Mouse (Mus musculus): Measurements from ENCODE around the gene Nt5e. TPM values are rescaled to one million over a fixed set of nuclear protein-coding genes. Genes with fewer than 3 reads are reported as not detected.

Gene Nt5e
- polyA plus RNA-seq, 1 experiment from 2014 or later, result 1.5 TPM

DNA sequence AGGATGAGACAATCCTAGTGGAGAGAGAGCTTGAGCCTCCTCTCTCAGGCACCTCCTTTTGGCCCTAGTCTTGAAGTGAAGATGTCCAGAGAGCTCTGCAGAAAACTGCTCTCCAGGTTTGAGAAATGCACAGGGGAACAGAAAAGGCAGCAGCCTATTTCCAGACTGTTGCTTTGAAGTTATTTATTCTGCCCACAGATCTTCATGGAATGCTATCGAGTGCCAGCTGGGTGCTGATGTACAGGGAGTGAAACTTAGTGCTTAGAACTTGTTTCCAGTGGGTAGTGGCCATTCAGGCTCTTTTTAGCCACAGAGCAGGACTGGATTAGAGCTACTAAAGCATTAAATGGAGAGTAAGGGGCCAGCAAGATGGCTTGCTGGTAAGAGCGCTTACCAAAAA is 8.8 kb downstream of the Nt5e start:
- no peaks in the 10 kb centered on the region for H3K27me3 ChIP-seq (ENCODE audit: control insufficient read depth, insufficient read depth, low read depth, low read length)
- 50% methylated on average over 1 of the region's 2 CpGs for WGBS
- H3K27ac ChIP-seq (ENCODE audit: low read length), result no peak overlapping the region
- H3K4me3 ChIP-seq (ENCODE audit: low read depth, low read length), result no peak overlapping the region
- no peak overlapping the region for H3K9ac ChIP-seq (ENCODE audit: low read depth, low read length)
- H3K4me2 ChIP-seq (ENCODE audit: low read length), result no peak overlapping the region
- H3K9me3 ChIP-seq (replicated peaks; ENCODE audit: control insufficient read depth, low read length, poor library complexity, severe bottlenecking), result no peaks in the 10 kb centered on the region
- no peak for ATAC-seq
- H3K36me3 ChIP-seq (ENCODE audit: control insufficient read depth, insufficient read depth, low read length), result no peaks in the 10 kb centered on the region
- no peaks in the 10 kb centered on the region for H3K4me1 ChIP-seq (ENCODE audit: control insufficient read depth, insufficient read depth, low read length)

DNA sequence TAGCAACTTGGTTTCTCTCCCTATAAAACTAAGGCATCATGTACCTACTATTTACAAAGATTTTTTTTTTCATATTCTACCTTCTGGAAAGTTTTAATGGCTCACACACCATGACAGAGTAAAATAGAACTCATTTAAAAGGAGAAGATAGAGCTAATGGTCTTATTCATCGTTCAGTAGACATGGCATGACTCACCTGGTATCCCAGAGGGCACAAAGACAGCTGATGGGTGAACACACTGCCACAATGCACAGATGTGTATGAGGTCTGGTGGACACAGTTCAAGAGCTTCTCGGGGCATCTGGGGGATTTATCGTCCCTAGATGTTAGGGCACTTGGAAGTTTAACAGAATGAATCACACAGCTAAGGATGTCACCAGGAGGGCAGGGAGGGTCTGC is 13.8 kb downstream of the Nt5e start:
- no peaks in the 10 kb centered on the region for H3K4me1 ChIP-seq (ENCODE audit: control insufficient read depth, insufficient read depth, low read length)
- H3K36me3 ChIP-seq (ENCODE audit: control insufficient read depth, insufficient read depth, low read length), result no peaks in the 10 kb centered on the region
- WGBS, result 86% methylated on average over 3 of the region's 3 CpGs
- no peaks in the 10 kb centered on the region for H3K27me3 ChIP-seq (ENCODE audit: control insufficient read depth, insufficient read depth, low read depth, low read length)
- H3K4me2 ChIP-seq (ENCODE audit: low read length), result no peak overlapping the region
- no peak for ATAC-seq
- H3K27ac ChIP-seq (ENCODE audit: low read length), result no peak overlapping the region
- no peak overlapping the region for H3K9ac ChIP-seq (ENCODE audit: low read depth, low read length)
- no peak overlapping the region for H3K4me3 ChIP-seq (ENCODE audit: low read depth, low read length)
- H3K9me3 ChIP-seq (replicated peaks; ENCODE audit: control insufficient read depth, low read length, poor library complexity, severe bottlenecking), result no peaks in the 10 kb centered on the region

DNA sequence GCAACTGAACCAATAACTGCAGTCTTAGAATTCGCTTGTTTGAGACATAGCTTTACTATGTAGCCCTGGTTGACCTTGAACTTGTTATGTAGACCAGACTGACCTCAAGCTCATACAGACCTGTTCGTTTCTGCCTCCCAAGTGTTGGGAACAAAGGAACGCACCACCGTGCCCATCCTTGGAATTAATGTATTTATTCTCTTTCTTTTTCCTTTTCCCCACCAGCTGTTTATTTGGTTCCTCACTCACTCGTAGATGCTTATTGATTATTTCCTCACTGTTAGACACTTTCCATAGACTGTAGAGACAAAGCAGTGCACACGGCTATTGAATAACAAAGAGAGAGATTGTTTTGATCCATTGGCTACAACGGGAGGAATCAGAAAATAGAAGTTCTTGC is 15.2 kb downstream of the Nt5e start:
- H3K9ac ChIP-seq (ENCODE audit: low read depth, low read length), result no peak overlapping the region
- H3K4me3 ChIP-seq (ENCODE audit: low read depth, low read length), result no peak overlapping the region
- no peak for ATAC-seq
- no peaks in the 10 kb centered on the region for H3K36me3 ChIP-seq (ENCODE audit: control insufficient read depth, insufficient read depth, low read length)
- H3K27me3 ChIP-seq (ENCODE audit: control insufficient read depth, insufficient read depth, low read depth, low read length), result no peaks in the 10 kb centered on the region
- H3K27ac ChIP-seq (ENCODE audit: low read length), result no peak overlapping the region
- no peaks in the 10 kb centered on the region for H3K9me3 ChIP-seq (replicated peaks; ENCODE audit: control insufficient read depth, low read length, poor library complexity, severe bottlenecking)
- no peaks in the 10 kb centered on the region for H3K4me1 ChIP-seq (ENCODE audit: control insufficient read depth, insufficient read depth, low read length)
- H3K4me2 ChIP-seq (ENCODE audit: low read length), result no peak overlapping the region
- 43% methylated on average over 7 of the region's 7 CpGs for WGBS

DNA sequence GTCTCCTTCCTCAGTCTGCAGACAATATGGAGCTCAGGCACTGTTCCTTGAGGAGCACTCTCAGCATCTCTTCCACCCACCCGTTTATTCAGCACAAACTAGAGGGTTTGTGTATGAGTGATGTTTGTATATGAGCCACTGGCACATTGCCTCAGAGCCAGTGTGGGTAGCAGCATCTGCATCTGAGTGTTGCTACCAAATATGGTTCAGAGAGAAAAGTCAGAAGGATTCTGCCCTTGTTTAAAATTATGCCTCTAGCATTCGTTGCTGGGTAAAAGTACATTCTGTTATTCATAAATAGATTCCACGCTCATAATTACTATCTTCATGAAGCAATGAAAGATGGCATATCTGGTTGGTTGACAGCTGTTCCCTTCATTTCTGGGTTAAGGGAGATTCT is 15.7 kb downstream of the Nt5e start:
- Histone ChIP-seq H3K4me1 (ENCODE audit: control insufficient read depth, insufficient read depth, low read length) (no peaks in the 10 kb centered on the region), H3K4me3 (ENCODE audit: low read depth, low read length) (no peak overlapping the region), H3K36me3 (ENCODE audit: control insufficient read depth, insufficient read depth, low read length) (no peaks in the 10 kb centered on the region), H3K27ac (ENCODE audit: low read length) (no peak overlapping the region), H3K9ac (ENCODE audit: low read depth, low read length) (no peak overlapping the region), H3K9me3 (replicated peaks; ENCODE audit: control insufficient read depth, low read length, poor library complexity, severe bottlenecking) (no peaks in the 10 kb centered on the region), H3K27me3 (ENCODE audit: control insufficient read depth, insufficient read depth, low read depth, low read length) (no peaks in the 10 kb centered on the region), H3K4me2 (ENCODE audit: low read length) (no peak overlapping the region)
- WGBS, result 80% methylated on average over 3 of the region's 3 CpGs
- ATAC-seq, result no peak

DNA sequence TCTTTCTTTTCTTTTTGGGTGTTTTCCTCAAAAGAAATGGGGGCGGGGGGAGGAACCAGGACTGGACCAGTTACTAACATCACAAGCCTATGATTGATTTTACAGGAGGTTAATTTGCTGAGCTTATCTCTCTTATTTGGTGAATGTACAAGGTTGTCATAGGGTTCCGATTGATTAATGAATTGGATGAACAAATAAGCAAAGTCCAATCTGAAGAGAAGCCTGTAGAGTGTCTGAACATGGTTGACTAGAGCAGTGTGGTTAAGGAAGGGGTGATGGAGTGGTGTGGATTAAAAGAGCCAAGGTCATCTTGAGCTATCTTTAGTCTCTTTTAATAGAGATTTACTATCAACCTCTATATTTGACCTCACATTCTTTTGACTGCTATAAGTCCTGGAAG is 17.4 kb downstream of the Nt5e start:
- H3K4me2 ChIP-seq (ENCODE audit: low read length), result no peak overlapping the region
- H3K9ac ChIP-seq (ENCODE audit: low read depth, low read length), result no peak overlapping the region
- H3K4me1 ChIP-seq (ENCODE audit: control insufficient read depth, insufficient read depth, low read length), result no peaks in the 10 kb centered on the region
- WGBS, result 90% methylated on average over 2 of the region's 2 CpGs
- H3K27ac ChIP-seq (ENCODE audit: low read length), result no peak overlapping the region
- ATAC-seq, result no peak
- H3K9me3 ChIP-seq (replicated peaks; ENCODE audit: control insufficient read depth, low read length, poor library complexity, severe bottlenecking), result no peaks in the 10 kb centered on the region
- no peaks in the 10 kb centered on the region for H3K36me3 ChIP-seq (ENCODE audit: control insufficient read depth, insufficient read depth, low read length)
- H3K27me3 ChIP-seq (ENCODE audit: control insufficient read depth, insufficient read depth, low read depth, low read length), result no peaks in the 10 kb centered on the region
- H3K4me3 ChIP-seq (ENCODE audit: low read depth, low read length), result no peak overlapping the region

DNA sequence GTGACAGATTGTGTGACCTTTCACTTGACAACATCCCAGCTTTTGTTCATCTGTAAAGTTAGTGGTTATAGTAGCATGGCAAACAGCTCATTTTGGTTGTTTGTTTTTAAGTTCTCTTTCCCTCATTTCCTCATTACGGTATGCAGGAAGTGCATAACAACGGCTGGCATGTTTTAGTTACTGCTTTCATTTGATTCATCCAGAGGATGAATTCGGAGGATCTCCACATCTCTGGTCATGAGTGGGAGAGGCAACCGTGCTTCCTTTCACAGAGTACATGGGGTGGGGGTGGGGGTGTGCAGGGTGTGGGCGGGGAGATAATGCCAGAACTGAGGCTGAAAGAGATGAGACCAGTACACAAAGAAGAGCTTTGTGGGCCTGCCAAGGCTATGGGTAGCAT is 19.9 kb downstream of the Nt5e start:
- H3K9me3 ChIP-seq (replicated peaks; ENCODE audit: control insufficient read depth, low read length, poor library complexity, severe bottlenecking), result no peaks in the 10 kb centered on the region
- WGBS, result 79% methylated on average over 5 of the region's 5 CpGs
- no peaks in the 10 kb centered on the region for H3K36me3 ChIP-seq (ENCODE audit: control insufficient read depth, insufficient read depth, low read length)
- no peaks in the 10 kb centered on the region for H3K27me3 ChIP-seq (ENCODE audit: control insufficient read depth, insufficient read depth, low read depth, low read length)
- H3K4me2 ChIP-seq (ENCODE audit: low read length), result no peak overlapping the region
- no peaks in the 10 kb centered on the region for H3K4me1 ChIP-seq (ENCODE audit: control insufficient read depth, insufficient read depth, low read length)
- no peak overlapping the region for H3K4me3 ChIP-seq (ENCODE audit: low read depth, low read length)
- no peak overlapping the region for H3K9ac ChIP-seq (ENCODE audit: low read depth, low read length)
- no peak overlapping the region for H3K27ac ChIP-seq (ENCODE audit: low read length)
- no peak for ATAC-seq

DNA sequence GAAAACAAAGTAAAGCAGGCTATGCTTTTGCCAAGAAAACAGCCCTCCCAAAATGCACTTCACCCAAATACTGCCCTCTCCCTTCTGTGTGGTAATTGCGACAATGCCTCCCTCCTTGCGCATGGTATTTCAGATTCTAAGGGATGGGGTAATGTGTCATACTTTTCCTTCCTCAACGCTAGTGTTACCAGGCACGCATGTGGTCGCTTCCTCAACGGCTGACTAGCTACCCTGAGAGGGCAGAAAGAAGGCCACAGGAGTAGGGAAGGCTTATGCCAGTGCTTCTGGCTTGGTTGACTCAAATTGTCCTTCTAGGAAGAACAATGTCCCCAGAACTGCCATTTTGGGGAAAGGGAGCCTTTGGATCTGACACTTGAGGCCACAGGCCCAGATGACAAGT is 21.6 kb downstream of the Nt5e start:
- no peak for ATAC-seq
- Histone ChIP-seq H3K4me2 (ENCODE audit: low read length) (no peak overlapping the region), H3K4me1 (ENCODE audit: control insufficient read depth, insufficient read depth, low read length) (peaks cover 5% of the 10 kb centered on the region; the same call in 1 of the 2 replicates), H3K36me3 (ENCODE audit: control insufficient read depth, insufficient read depth, low read length) (no peaks in the 10 kb centered on the region), H3K27ac (ENCODE audit: low read length) (no peak overlapping the region), H3K4me3 (ENCODE audit: low read depth, low read length) (no peak overlapping the region), H3K9me3 (replicated peaks; ENCODE audit: control insufficient read depth, low read length, poor library complexity, severe bottlenecking) (no peaks in the 10 kb centered on the region), H3K27me3 (ENCODE audit: control insufficient read depth, insufficient read depth, low read depth, low read length) (no peaks in the 10 kb centered on the region), H3K9ac (ENCODE audit: low read depth, low read length) (no peak overlapping the region)
- 93% methylated on average over 6 of the region's 6 CpGs for WGBS

DNA sequence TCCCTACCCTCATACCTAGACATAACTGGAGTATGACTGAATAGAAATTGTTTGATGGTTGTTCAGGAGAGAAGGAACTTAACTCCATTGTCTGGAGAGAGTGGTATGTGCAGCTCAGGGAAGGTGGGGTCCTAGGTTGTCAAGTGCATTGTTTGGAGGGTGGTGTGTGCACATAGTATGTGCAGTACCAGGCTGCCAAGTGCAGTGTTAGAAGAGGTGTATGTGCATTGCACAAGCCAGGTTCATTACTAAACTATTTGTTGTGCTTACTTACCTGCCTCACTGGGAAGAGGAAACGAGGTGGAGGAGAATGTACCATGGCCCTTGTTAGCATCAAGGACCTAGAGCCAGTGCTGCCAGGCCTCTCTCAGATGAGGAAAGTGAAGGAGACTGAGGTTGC is 23.3 kb downstream of the Nt5e start:
- no peak overlapping the region for H3K9ac ChIP-seq (ENCODE audit: low read depth, low read length)
- no peaks in the 10 kb centered on the region for H3K9me3 ChIP-seq (replicated peaks; ENCODE audit: control insufficient read depth, low read length, poor library complexity, severe bottlenecking)
- no peaks in the 10 kb centered on the region for H3K36me3 ChIP-seq (ENCODE audit: control insufficient read depth, insufficient read depth, low read length)
- H3K4me2 ChIP-seq (ENCODE audit: low read length), result no peak overlapping the region
- H3K4me3 ChIP-seq (ENCODE audit: low read depth, low read length), result no peak overlapping the region
- no peak for ATAC-seq
- H3K27ac ChIP-seq (ENCODE audit: low read length), result no peak overlapping the region
- no peaks in the 10 kb centered on the region for H3K27me3 ChIP-seq (ENCODE audit: control insufficient read depth, insufficient read depth, low read depth, low read length)
- peaks cover 5% of the 10 kb centered on the region; the same call in 1 of the 2 replicates for H3K4me1 ChIP-seq (ENCODE audit: control insufficient read depth, insufficient read depth, low read length)
- WGBS, result 84% methylated on average over 1 of the region's 1 CpGs

DNA sequence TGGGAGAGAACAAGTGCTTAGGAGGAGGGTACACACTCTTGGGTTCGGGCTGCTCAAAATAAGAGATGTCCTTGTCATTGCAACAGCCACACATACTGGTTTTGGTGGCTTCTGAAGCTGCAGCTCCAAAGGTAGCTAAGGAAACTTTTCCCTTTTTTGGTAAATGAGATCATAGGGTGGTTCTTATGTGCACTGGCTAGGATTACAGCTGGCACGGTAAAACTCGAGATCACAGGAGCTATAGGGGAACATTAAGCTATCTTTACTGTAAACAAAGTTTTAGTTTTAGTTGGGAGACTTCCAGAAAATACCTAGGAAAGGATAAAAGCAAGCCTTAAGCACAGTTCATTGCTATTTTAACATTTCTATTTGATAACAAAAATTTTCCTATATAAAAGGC is 24.2 kb downstream of the Nt5e start:
- Histone ChIP-seq H3K9ac (ENCODE audit: low read depth, low read length) (no peak overlapping the region), H3K4me2 (ENCODE audit: low read length) (no peak overlapping the region), H3K36me3 (ENCODE audit: control insufficient read depth, insufficient read depth, low read length) (no peaks in the 10 kb centered on the region), H3K4me1 (ENCODE audit: control insufficient read depth, insufficient read depth, low read length) (peaks cover 5% of the 10 kb centered on the region; the same call in 1 of the 2 replicates), H3K9me3 (replicated peaks; ENCODE audit: control insufficient read depth, low read length, poor library complexity, severe bottlenecking) (no peaks in the 10 kb centered on the region), H3K27me3 (ENCODE audit: control insufficient read depth, insufficient read depth, low read depth, low read length) (no peaks in the 10 kb centered on the region), H3K4me3 (ENCODE audit: low read depth, low read length) (no peak overlapping the region), H3K27ac (ENCODE audit: low read length) (no peak overlapping the region)
- ATAC-seq, result no peak
- 79% methylated on average over 3 of the region's 3 CpGs for WGBS

DNA sequence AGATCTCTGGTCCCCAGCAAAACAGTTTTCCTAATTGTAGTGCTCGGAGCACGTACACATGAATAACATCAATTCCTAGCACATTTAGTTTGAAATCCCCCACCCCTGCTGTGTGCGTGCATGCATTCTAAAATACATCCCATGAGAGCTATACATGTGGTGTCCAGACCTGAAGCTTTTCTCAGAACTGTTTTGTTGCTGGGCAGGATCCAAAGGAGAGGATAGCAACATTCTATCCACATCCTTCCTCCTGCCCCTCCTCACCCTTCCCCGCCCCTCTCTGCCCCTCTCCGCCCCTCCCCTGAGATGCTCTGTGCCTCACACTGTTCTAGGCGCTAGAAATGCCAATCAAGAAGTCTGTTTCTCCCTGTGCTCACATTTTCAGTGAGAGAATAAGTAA is 25.7 kb downstream of the Nt5e start:
- Histone ChIP-seq H3K4me3 (ENCODE audit: low read depth, low read length) (no peak overlapping the region), H3K9me3 (replicated peaks; ENCODE audit: control insufficient read depth, low read length, poor library complexity, severe bottlenecking) (no peaks in the 10 kb centered on the region), H3K36me3 (ENCODE audit: control insufficient read depth, insufficient read depth, low read length) (no peaks in the 10 kb centered on the region), H3K9ac (ENCODE audit: low read depth, low read length) (0 out of 2 replicates have a peak overlapping the region, but pooled peaks have one; percentile 25), H3K4me2 (ENCODE audit: low read length) (no peak overlapping the region), H3K27me3 (ENCODE audit: control insufficient read depth, insufficient read depth, low read depth, low read length) (no peaks in the 10 kb centered on the region), H3K27ac (ENCODE audit: low read length) (no peak overlapping the region), H3K4me1 (ENCODE audit: control insufficient read depth, insufficient read depth, low read length) (peaks cover 5% of the 10 kb centered on the region; the same call in 1 of the 2 replicates)
- ATAC-seq, result peak; percentile 51; the same call in 1 of the 2 replicates
- 45% methylated on average over 6 of the region's 6 CpGs for WGBS
